Mouse (Mus musculus) splenic B cell, adult 2 months (primary cell): Measurements from ENCODE around the gene Abca9.

Source experiments
- DNase-seq: peaks from one replicate; pipeline ENCODE4 v3.0.0-alpha.2; 2011; ENCODE audit warnings: low read depth, low spot score
- H3K27me3 ChIP-seq: 2 replicates; pipeline ENCODE4 v1.6.1; 2012; ENCODE audit warnings: mild to moderate bottlenecking, low read length, moderate library complexity, mixed read lengths; ENCODE audit not compliant: control insufficient read depth, poor library complexity, insufficient read depth, severe bottlenecking
- H3K36me3 ChIP-seq: 2 replicates; pipeline ENCODE4 v1.6.1; 2012; ENCODE audit warnings: mild to moderate bottlenecking, low read length, moderate library complexity, mixed read lengths; ENCODE audit not compliant: control insufficient read depth, poor library complexity, insufficient read depth, severe bottlenecking

Gene Abca9

DNA sequence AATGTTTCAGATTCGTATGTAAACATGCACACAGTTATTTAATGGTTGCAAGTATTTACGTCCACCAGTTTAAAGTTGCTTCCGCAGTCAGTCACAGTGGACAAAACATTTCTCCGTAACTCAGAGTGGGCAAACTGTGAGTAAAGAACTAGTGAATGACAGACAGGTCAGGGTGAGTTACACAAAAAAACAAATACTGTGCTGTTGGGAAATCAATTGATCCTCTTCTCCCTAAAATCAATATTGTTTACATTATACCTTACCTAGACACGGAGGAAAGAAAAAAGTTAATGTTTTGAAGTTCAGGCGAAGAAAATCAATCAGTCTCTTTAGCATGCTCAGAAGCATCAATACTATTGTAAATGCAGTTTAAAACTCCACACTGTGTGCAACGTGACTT lies 66.6 kb downstream of the Abca9 start:
- Histone ChIP-seq H3K36me3 (no peaks in the 10 kb centered on the region), H3K27me3 (no peaks in the 10 kb centered on the region)
- DNase-seq: no peak

DNA sequence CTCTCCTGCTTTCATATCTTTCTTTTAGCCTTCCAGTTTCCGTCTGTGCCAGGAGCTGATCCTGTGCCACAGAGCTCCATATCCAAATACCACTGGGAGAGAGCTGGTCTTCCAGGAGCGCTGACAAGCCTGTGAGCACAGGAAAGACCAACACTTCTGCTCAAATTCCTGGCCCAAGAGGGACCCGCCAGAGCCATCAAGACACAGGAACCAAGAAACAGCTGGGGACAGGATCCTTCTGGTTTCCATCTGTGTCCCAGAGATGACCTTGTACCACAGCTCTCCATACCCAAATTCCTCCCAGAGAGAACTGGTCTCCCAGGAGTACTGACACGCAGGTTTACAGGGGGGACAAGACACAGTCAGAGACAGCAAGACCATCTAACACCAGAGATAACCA lies 69.1 kb downstream of the Abca9 start:
- Histone ChIP-seq H3K36me3 (no peaks in the 10 kb centered on the region), H3K27me3 (no peaks in the 10 kb centered on the region)
- DNase-seq: no peak

DNA sequence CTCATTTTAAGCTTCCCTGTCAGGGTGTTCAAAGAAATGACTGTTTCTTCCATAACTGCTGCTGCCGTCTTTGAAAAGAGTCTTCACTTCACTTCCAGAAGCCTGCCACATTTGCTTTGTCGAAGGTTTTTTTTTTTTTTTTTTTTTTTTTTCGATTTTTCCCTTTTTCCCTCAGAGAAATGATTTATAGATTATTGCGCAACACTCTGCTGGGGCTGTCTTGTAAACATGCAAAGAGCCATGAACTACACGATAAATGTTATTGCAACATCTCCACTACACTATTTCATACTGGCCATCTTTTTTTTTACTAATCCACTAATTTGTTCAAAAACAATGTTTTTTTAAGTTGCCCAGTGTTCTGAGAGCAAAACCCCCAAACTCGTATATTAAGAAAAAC lies 70.5 kb downstream of the Abca9 start:
- Histone ChIP-seq H3K36me3 (no peaks in the 10 kb centered on the region), H3K27me3 (no peaks in the 10 kb centered on the region)
- no peak for DNase-seq

DNA sequence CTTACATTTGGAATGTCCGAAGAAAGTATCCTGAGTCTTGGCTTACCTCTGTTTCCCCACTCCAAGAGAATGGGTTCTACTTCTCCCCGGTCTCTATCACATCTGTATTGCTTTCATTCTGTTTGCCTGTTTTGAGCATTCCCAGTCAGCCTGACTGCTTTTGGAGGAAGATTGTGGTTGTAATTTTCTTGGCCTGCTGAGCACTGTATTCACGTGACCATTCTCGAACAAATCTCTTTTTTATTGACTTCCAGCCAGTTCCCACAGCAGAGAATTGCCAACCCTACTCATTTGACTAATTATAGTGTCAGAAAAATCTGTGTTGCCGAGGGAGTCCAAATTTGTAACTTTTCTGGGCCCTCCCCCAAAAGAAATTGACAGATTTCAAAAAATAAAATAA lies 72.1 kb downstream of the Abca9 start, which contains the start of gene Abca8a:
TSS of gene Abca8a (minus strand) at position 121 of the 400 bp plus-strand sequence.
- Histone ChIP-seq H3K36me3 (no peaks in the 10 kb centered on the region), H3K27me3 (no peaks in the 10 kb centered on the region)
- no peak for DNase-seq

DNA sequence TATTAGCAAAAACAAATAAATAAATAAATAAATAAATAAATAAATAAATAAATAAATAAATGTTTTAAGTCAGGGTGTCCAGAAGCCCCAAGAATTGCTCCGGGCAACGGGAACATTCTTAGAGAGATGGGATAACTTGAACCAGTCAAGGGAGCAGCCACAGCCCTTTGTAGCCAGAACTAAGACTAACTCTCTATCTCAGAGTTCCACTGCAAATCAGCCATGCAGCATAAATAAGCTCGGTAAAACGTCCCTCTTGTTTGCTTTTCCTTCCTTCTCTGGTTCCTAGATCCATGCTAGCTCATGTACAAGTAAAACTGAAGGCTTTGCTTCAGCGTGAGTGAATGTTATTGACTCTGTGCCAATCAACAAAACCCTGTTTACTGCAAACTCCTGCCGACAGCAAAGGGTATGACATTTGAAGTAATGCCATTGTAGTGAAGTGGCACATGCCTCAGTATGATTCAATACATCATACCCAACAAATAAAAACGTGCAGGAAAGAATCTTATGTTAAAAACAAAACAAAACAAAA lies 73.1 kb downstream of the Abca9 start:
- no peaks in the 10 kb centered on the region for H3K27me3 ChIP-seq
- DNase-seq: no peak
- H3K36me3 ChIP-seq: no peaks in the 10 kb centered on the region

DNA sequence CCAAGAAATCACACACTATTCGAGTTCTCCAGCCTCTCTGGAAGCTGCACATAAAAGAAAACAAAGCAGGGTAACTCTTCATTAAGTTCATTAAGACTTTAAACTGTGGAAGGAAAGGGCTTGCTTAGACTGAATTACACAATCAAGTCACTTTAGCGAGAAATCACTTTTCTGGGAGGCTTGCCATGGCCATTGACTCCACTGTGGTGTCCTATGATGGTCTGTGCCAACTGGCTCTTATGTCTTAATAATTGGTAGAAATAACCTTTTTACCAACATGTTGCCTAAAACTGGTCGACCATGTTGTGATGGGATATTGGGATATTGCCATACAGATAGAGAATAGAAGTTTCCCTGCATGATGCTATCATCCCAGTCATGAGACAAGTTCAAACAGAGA lies 73.8 kb downstream of the Abca9 start:
- H3K27me3 ChIP-seq: no peaks in the 10 kb centered on the region
- no peak for DNase-seq
- H3K36me3 ChIP-seq: no peaks in the 10 kb centered on the region

DNA sequence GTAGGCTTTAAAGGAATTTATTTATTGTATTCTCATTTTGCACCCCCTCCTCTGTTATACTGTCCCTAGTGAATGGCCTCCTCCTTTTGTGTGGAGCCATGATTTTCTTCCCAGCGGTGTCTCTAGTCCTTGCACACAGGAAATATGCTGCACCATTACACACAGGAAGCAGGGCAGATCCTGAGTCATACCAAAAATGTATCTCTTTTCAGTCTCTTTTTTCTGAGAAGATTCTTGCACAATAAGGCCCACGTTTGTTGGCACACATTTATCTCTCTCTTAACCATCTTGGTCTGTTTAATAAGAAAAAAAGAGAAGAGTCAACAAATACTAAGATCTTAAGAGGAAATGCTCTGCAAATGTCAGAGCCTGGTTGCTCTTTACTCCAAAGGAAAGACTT lies 76.7 kb downstream of the Abca9 start:
- Histone ChIP-seq H3K27me3 (no peaks in the 10 kb centered on the region), H3K36me3 (no peaks in the 10 kb centered on the region)
- DNase-seq: no peak

DNA sequence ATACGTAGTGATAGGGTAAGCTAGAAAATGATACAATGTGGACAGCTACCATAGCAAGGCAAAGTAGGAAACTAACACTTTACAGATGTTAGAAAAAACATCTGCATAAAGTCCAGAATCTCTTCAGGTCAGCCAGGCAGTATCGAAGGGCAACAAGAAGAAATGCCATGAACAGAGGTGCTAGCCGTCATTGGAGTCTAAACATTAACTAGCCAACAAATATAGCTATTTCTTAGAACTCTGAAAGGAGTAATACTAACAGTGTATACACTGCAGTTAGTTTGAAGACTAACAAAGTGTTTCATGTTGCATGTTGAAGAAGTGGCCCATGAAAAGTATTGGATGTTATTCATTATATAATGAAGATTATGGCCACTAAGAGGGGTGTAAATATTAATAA lies 95.8 kb downstream of the Abca9 start:
- DNase-seq: no peak
- Histone ChIP-seq H3K36me3 (no peaks in the 10 kb centered on the region), H3K27me3 (no peaks in the 10 kb centered on the region)

DNA sequence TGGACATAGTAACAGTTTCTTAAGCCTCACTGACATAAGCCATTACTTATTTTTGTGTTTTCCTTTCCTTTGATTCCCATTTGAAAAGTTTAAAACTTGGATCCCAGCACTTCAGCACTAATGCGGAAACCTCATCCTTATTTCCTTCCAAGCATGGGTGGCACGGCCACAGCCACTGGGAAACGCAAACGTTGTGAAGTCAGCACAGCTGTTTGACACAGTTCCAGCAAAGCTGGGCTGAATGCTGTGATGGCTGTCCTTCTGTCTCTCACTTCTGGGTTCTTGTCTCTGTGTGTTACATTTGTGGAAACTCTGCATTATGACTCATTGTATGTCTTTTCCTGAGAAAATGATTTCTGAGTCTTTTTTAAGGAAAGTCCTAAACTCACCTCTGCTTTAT lies 107.0 kb downstream of the Abca9 start:
- DNase-seq: no peak
- no peaks in the 10 kb centered on the region for H3K36me3 ChIP-seq
- no peaks in the 10 kb centered on the region for H3K27me3 ChIP-seq

DNA sequence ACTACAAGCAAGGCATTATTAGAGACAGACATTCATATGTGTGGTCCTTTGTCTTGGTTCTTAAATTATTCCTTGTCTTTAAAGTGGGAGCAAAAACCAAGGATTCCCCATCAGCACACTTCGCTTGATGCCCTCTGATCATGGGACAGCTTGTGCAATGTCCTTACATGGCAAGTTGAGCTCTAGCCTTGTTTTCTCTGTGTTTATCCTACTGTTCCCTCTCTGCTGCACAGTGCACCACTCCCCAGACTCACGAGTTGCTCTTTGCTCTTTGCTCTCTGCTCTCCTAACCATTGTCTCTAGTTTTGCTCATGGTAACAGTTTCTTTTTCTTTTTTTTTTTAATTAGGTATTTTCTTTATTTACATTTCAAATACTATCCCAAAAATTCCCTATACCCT lies 107.9 kb downstream of the Abca9 start:
- Histone ChIP-seq H3K27me3 (no peaks in the 10 kb centered on the region), H3K36me3 (no peaks in the 10 kb centered on the region)
- DNase-seq: no peak

DNA sequence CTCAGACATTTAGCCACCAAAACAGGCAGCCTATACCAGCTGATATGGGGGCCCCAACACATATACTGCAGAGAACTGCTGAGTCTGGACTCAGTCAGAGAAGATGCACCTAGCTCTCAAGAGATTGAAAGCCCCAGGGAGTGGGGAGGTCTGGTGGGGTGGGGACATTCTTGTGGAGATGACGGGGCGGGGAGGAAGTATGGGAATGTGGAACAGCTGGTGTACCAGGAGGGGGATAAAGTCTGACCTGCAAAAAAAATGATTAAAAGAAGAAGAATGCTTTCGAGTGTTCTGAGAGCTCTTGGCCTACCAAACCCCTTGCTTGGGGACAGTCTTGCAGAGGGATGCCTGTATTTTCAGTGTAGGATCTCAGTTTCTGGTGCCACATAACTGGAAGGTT lies 114.3 kb downstream of the Abca9 start:
- DNase-seq: no peak
- Histone ChIP-seq H3K36me3 (no peaks in the 10 kb centered on the region), H3K27me3 (no peaks in the 10 kb centered on the region)
